Mouse (Mus musculus) heart, adult 11 months (tissue): ENCODE measurements around the gene Col4a1.
A peak's percentile ranks its signal among the peaks of the same experiment; 100 is the strongest.

Experiments
- DNase-seq: peaks from one replicate; pipeline ENCODE4 v3.0.0; 2022

The Col4a1 gene

DNA sequence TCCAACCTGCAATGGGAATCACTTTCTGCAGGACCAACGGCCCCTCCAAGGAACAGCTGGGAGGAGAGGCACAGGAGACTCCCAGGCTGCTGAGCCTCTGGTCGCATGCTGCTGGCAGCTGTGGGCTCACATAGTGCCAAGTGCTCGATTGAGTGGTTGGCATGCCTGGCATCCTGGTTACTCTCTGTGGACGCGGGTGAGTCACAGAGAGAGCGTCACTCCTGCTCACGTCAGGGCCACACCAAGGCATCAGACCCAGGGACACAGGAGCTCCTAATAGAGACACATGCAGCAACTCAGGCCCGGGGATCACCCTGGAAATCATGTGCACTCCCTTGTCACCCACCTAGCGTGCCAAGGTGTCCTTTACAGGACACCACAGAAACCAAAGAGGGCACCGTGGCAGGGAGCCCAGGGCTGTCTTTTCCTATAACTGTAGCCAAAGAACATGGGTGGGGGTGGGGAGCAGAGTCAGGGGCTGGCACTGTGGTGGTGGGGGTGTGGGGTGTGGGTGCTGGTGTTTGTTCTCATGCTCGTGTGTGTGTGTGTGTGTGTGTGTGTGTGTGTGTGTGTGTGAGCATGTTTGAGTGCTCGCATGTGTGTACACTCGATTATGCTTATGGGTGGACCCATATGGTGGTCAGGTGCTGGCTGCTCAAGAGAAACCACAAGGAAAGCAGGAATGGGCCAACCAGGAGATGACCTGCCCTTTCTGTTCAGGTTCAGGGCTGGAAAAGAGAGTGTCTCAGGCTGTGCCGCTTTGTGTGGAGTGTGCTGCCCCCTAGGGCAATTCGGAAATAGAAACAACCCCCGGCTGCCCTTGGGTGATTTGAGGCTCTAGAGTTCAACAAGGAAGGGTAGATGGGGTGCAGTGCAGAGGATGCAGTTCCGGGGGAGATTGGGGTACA is 139.1 kb downstream of the Col4a1 start:
- peak; percentile 98 for DNase-seq

DNA sequence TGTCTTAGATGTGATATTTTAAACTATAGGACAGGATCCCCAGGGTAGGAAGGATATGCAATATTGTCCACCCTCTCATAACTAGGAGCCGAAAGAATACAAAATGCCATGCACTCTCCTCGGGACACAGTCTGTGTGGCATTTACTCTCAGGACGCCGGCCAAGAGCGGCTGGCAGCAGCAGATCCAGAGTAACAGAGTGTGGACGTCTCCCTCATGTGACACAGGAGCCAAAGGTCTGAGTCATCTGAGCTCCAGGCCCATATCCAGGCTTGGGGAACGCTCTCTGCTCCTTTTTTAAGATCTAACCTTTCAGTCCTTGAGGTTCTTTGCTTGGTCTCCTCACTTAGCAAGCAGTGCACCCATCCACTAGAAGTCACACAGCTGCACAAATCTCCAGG is 141.1 kb downstream of the Col4a1 start:
- DNase-seq, result peak; percentile 98

DNA sequence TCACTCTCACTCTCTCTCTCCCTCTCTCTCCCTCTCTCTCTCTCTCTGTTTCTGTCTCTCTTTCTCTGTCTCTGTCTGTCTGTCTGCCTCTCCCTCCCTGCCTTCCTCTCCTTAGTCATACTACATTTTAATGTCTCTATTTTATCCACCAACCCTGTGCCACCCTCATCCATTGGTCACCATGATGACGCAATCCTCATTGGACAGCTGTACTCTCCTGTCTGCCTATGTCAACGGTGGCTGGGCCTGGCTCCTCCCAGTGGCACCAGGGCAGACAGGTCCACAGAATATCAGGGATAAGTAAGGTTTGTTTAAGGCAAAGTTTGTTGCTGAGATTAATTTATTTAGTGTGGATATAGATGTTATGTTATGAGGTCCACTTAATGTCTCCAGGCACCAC is 143.2 kb downstream of the Col4a1 start:
- DNase-seq, result peak; percentile 42

DNA sequence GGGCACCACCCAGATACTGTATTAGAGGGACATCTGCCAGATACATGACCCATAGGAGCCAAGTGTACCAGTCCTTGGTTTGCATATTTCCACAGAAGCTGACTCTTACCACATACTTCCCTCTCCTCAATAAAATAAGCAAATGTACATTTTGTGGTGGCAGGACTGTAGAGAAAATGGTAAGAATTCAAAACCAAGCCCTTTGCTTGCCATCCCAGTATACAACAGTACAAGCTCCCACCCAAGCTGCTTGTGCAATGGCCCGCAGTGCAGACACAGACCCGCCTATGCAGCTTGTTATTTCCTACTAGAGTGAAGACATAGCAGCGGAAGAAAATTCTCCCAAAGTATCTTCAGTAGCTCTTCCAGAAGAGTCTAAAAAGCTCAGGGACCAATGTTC is 143.8 kb downstream of the Col4a1 start:
- peak; percentile 46 for DNase-seq

DNA sequence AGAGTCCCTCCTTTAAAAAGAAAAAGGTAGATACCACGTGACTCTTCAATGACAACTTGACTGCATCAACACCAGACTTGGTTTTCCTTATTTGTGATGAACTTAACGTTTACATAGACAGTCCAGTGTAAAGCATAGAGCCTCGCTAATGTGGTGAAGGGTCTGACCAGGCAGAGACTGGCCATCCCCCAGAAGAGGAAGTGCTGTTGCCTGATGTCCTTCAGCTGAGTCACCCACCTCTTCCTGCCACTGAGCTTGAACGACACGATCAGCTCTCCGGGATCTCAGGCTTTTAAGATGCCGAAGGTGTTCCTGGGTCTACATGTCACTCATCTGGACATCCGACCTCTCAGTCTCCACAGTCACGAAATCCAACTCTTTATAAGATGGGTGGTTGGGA is 144.7 kb downstream of the Col4a1 start:
- DNase-seq, result peak; percentile 74

DNA sequence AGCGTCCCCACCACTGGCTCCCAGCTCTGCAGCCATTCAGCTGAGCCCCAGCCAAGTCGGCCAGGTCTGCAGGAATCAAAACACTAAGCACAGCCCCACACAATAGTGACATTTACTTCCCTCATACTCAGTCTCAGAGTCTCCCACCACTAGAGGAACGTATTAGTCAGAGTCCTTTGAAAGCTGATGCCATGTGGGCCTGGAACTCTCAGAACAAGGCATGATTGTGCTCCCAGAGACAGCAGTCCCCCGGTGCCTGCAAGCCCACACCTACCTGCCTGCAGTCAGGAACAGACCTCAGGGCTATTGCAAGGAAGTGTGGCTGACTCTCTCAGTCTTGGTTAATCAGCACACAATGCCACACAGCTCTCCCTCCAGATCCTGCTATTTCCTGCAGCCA is 147.0 kb downstream of the Col4a1 start:
- no peak for DNase-seq

DNA sequence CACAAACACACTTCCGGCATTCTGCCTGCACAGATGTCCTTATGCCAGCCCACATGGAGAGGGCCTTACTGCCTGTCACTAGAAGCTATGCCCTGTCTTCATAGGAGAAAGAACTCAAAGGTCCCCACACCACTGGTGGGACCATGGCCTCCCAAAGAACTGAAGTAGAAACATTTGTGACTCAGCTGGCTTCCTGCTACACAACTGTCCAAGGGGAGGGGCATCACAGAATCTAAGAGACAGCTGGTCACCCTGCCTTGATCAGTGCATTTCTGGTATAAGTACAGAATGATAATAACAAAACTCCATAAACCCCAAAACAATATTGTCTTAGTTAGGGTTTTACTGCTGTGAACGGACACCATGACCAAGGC is 156.3 kb downstream of the Col4a1 start:
- no peak for DNase-seq

DNA sequence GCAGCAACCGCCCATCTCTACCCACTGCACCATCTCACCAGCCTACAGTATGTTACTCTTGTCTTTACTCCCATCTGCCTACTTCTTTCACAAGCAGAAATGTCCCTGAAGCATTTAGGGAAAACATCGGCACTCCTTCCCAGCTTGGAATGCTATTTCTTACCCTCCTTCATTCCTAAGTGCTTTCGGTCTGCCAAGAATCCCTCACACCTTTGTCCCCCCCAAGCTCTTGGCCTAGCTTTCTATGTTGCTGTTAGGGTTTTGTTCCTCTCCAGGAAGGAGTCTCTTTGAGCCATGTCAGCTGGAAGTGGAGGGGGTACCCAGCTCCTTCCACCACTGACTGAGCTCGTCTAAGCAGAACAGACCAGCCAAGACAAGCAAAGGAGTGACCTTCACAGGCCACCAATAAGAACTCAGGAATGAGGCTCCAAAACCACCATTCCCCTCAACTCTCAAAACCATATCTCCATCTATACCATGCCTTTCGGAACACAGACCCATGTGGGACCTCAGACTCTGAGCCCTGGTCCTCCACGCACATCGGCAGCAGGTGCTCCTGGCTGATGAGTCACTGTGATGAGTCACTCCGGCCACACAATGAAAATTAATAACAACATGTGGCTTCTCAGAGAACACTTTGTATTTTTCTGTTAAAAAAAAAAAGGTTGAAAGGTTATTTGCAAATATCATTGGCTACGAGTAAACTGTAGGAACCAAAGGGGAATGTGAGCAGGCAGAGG is 156.9 kb downstream of the Col4a1 start:
- no peak for DNase-seq

DNA sequence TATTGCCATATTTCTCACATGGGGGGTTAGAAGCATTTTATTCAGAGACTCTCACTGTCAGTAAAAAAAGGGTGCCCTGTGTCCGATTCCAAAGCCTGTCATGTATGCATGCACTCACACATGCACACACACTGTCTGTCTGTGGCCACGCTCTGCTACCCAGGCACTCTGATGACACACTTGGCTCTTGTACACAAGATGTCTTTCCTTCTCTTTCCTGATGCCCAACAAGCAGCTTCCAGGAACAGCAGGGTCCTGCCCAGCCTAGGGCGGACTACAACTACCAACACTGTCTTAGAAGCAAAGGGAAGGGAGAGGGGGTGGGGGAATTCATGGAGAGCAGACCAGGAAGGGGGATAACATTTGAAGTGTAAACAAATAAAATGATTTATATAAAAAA is 162.4 kb downstream of the Col4a1 start:
- no peak for DNase-seq

DNA sequence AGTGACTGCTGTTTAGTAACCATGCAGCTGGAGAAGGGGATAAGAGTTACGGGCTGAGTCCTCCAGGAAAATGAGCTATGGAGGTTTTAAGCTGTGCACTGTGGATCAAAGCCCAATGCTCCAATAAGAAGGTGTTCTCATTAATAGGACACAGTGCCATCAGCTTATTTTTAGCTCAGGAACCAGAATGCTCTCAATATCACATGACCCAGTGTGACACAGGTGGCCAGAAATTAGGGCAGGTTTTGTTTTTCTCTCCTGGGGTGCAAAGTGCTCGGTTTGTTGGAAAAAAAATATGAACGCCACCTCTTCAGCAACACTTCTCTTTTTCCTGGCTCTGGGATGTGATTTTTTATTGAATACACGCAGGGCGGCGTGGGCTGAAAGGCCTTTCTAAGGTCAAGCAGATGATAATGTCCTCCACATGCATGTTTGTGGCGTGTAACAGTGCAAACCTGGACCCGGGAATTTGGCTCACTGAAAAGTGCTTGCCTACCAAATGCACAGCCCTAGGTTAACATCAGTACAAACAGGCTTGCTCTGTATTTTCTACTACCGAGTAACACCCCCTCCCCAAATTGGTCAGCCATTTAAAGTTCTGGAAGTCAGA is 163.3 kb downstream of the Col4a1 start:
- no peak for DNase-seq

DNA sequence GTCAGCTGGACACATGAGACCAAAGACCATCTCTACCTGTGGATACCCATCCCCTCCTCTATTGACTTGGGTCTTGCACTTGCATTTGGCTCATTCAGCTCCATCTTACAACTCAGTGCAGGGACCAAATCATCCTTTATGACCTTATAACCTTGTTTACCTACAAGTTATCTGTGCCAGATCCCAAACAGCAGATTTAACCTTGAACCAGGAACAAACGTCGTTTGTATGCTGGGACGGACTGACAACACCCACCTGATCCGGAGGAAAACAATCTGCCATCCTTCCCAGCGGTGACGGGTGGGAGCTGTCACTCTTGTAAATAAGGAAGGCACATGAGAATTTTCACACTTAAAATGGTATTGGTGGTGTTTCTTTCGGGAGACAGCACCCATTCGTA is 163.8 kb downstream of the Col4a1 start:
- no peak for DNase-seq
